Mouse (Mus musculus) embryo, embryonic 10 days (tissue): ENCODE data around the gene Zfp467.

ENCODE experiments used
- DNase-seq: peaks from one replicate; pipeline ENCODE4 v3.0.0-alpha.2; 2015; ENCODE audit warnings: low spot score

Zfp467 gene

DNA sequence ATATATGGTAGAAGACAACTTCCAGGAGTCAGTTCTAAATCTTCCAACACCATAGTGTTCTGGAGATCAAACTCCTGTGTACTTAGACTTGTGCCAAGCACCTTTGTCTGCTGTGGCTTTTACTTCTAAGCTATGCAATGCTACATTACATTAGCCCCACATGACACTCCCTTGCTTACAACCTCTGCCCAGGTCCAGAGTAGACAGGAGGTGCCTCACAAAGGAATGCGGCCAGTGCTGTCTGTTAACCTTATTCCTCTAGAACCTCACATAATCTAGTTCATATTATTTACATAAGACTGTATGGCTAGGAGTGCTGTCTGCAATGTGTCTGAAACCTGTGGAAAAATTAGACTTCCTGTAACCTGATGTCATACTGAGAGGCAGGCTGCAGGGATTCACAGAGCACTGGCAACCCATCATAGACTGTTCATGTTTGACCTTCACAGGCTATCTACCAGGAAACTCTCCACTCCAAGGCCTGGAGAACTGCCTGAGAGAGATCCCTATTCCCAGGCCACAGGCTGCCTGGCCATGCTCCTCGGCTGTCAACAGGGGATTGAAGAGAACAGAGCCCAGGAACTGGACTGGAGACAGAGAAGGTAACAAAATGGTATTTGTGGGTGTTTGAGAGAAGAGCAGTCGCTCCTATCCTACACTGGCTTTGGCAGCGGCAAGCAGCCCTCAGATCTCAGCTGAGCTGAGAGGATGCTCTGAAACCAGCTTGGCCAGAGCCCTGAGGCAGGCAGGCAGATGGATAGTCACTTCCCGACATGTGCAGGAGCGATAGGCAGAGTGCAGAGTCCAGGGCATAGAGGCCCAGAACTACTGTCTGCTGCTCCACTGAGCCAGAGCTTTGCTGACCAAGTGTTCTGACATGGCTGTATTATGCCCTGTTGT is 34.2 kb downstream of the Zfp467 start:
- DNase-seq: no peak

GRCm38 (mm10) chr6:48410551-48410950 is 35.1 kb downstream of the Zfp467 start:
- DNase-seq: no peak

DNA sequence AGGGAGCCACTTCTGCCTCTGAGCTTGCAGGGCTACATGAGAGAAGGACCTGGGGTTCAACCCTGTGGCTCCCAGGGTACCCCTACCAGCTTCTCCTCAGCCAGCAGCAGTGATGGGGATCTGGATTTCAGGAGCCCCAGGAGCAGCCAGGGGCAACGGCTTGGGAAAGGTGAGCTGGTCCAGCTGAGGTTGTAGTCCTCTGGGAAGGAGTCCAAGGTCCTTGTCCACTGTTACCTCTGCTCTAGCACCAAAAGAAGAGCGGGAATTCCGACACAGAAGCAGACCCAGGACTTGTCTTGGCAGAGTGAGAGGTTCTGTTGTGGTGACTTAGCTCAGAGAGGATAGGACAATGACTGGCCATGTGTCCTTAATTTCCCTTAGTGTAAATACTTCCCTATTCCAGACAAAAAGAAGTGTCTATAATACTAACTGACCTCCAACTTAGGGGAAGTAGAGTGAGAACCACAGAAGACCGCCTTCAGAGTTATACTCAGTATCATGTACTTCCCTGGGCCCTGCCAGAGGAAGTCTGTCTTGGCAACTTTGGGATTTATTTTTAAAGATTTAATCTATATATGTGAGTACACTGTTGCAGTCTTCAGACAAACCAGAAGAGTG is 35.8 kb downstream of the Zfp467 start:
- DNase-seq: no peak

DNA sequence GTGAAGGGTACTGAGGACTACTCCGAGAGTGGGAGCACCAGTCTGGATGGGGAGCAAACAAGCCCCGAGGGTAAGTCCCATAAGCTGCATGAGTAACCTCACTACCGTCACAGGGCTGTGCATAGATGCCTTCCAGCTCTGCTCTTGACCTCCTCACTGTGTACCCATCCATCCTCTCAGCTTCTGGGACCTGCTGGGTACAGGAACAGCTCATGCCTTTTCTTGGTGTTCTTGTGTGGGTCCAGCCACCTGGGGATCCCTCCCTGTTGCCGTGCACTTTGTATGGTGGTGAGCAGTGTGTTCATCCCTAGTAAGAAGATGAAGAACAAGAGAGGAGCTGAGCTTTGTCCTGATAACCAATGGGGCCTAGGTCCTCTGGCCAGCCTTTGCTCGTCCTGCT is 41.6 kb downstream of the Zfp467 start:
- DNase-seq: no peak

- DNase-seq: no peak
These were observed 45.7 kb downstream of the Zfp467 start for GRCm38 (mm10) chr6:48399906-48400305.

GRCm38 (mm10) chr6:48397336-48397735 is 48.3 kb downstream of the Zfp467 start:
- DNase-seq: no peak

- DNase-seq: no peak
These were observed 48.9 kb downstream of the Zfp467 start for GRCm38 (mm10) chr6:48396686-48397085.

GRCm38 (mm10) chr6:48396008-48396595 is 49.5 kb downstream of the Zfp467 start:
- no peak for DNase-seq

DNA sequence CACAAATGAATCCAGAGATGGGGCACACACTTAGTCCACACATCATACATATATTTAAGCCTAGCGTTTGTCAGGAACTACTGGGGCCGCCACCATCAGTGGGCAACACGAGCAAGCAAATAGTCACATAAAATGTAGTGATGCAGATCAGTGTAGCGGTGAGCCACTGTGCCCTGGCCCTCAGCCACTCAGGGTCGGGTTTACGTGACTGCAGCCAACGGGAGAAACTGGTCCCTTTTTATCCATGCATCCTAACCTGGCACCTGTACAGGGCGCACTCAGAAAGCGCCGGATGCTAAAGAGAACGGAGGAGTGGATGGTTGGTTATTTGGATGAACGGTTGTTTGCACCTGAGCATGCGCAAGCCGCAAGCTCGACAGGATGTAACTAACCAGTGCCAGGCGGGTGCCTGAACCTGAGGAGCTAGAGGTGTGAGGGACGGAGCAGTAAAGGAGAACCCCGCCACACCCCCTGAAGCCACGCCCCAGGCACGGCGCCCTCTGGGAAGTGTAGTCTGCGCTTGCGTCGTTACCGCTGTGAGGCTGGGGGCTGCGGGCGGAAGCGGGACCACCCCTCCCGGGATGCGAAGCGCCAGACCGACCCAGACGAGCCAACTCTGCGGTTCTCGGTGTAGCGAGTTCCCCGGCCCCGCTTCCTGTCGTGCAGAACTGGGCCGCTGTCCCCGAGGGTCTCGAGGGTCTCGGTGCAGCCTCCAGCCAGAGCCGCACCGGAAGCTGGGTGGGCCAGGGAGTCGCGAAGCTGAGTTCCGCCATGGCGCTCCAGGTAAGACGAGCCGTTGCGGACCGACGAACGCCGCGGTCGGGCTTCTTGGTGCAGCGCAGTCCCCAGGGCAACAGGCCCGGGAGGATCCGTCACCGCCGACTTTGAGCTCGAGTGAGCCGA is 50.3 kb downstream of the Zfp467 start, which contains the start of gene Krba1:
Gene Krba1 (plus strand): TSS at position 482 of the 903 bp plus-strand sequence.
- DNase-seq: peak; percentile 91

DNA sequence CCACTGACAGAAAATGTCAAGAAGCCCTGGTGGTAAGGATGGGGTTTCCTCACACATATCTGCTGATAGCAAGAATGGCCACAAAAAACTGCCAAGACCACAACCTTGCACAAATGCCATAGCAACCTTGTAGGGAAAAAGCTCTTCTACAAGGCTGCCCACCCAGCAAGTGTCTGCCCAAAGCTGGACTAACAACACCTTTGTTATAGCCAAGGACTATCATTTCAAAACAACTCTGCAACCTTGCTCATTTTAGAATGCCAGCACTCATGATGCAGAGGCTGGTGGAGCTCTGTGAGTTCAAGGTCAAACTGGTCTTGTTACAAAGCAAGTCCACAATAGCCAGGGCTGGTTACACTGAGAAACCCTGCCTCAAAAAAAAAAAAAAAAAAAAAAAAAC is 51.8 kb downstream of the Zfp467 start:
- no peak for DNase-seq

DNA sequence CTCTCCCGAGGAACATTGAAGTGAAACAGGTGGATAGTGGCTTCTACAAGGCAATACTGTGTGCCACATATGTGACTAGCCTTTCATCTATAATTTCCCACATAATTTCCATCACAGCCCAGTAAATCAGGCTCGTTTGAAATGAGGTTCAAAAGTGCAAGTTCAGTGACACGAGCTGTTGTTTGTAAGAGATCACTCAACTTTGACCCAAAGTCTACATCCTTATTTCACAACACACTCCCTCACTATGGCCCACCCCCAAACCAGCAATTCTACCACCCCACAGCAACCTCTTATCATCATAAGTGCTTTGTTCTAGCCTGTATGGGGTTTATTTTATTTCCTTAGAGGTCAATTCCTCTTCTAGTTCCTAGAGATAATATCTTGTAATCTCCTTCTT is 57.4 kb downstream of the Zfp467 start:
- DNase-seq: no peak
